Mouse (Mus musculus): ENCODE measurements around the gene Cbwd1. TPM values are rescaled to one million over a fixed set of nuclear protein-coding genes. Genes with fewer than 3 reads are reported as not detected.

Cbwd1 gene
- polyA plus RNA-seq, 1 experiment from 2014 or later = 19.6 TPM

DNA sequence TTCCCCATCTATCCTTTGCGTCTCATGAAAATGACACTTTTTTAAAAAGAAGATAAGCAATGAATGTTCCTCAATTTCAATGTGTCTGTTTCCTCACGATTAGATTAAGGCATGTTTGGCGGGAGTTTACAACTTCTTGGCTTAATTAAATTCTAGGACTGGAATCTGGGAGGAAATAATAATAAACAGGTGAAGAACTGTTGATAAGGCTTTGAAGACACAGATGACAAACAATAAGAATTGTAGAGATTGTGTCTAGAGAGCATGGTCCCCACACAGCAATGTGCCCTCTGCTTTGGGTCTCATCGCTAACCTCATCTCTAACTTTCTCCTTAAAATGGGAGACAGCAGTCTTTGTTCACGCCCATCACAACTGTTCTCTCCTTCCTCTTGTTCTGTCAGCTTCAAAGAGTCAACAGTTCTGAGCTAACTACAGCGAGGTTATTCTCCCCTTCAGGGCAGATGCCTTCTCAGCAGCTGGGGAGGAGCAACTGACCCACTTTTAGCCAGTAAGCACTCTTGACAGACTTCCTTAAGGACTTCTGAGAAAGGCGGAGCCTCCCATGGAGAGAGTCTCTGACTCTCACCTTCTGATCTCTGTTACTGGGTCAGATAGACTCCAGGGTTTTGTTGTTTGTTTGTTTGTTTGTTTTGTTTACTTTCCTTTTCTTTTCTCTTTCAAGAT lies 28.9 kb upstream of the Cbwd1 start:
- DNase-seq (ENCODE audit: low spot score) = no peak
- 59% methylated on average over 7 of the region's 7 CpGs for WGBS
- H3K4me3 ChIP-seq = no peak overlapping the region
- no peaks in the 10 kb centered on the region for H3K27me3 ChIP-seq (ENCODE audit: insufficient read depth, poor library complexity, severe bottlenecking)
- H3K36me3 ChIP-seq = no peaks in the 10 kb centered on the region
- H3K27ac ChIP-seq = no peak overlapping the region
- no peaks in the 10 kb centered on the region for H3K9me3 ChIP-seq
- 0 out of 2 replicates have a peak, but pooled peaks cover 7% of the 10 kb centered on the region for H3K4me1 ChIP-seq

DNA sequence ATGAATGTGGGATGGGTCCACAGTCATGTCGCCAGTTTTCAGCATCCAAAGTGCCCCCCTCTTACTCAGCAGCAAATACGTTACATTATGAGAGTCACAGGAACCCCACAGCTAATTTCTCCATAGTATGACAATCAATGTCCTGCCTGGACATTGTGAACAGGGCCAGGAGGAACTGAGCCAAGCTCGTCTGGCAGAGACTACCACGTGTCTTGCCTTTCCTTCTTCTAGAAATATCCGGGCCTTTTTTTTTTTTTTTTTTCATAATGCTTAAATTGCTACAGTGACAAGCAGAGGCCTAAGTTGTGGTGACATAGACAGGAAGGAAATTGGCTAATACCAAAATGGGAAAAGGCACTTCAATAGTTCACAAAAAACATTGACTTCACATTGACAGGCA lies 27.4 kb upstream of the Cbwd1 start:
- Histone ChIP-seq H3K4me1 (no peaks in the 10 kb centered on the region), H3K4me3 (no peak overlapping the region), H3K9me3 (no peaks in the 10 kb centered on the region), H3K27ac (no peak overlapping the region), H3K27me3 (ENCODE audit: insufficient read depth, poor library complexity, severe bottlenecking) (no peaks in the 10 kb centered on the region), H3K36me3 (no peaks in the 10 kb centered on the region)
- WGBS = 80% methylated on average over 5 of the region's 5 CpGs
- no peak for DNase-seq (ENCODE audit: low spot score)

DNA sequence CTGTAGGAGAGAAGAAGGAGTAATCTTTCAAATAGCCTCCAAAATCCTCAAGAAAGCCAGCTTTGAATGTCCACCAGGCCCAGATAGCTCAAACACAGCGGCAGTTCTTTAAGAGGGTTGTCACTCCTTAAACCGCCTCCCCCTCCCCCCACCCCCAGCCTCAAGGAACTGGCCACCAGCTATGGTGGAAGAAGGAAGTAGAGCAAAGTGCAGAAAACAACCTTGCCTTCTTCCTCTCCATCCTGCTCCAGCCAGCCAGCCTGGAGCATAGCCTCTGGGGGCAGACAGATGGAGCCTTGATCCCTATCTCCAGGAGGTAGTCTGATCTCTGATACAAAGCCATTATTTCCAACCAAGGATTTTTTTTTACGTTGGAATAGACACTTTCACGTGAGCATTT lies 25.9 kb upstream of the Cbwd1 start:
- H3K4me1 ChIP-seq = no peaks in the 10 kb centered on the region
- H3K9me3 ChIP-seq = no peaks in the 10 kb centered on the region
- no peaks in the 10 kb centered on the region for H3K36me3 ChIP-seq
- DNase-seq (ENCODE audit: low spot score) = no peak
- no peaks in the 10 kb centered on the region for H3K27me3 ChIP-seq (ENCODE audit: insufficient read depth, poor library complexity, severe bottlenecking)
- H3K27ac ChIP-seq = no peak overlapping the region
- H3K4me3 ChIP-seq = no peak overlapping the region
- 56% methylated on average over 4 of the region's 4 CpGs for WGBS

DNA sequence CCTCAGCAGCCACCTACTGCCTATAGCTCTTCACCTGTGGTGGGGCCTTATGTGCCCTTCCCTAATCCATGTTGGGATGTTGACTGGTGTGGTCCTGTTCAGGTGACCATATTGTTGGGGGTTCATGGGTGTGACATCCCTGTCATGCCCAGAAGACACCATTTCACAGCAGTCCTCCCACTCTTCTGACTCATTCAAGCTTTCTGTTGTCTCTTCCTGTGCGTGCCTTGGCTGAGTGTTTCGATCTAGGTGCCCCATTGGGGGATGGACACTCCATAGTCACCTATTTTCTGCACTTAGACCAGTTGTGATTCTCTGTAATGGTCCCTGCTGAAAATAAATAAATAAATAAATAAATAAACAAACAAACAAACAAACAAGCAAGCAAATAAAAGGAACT lies 23.6 kb upstream of the Cbwd1 start:
- H3K9me3 ChIP-seq = no peaks in the 10 kb centered on the region
- no peak overlapping the region for H3K4me3 ChIP-seq
- no peak for DNase-seq (ENCODE audit: low spot score)
- no peak overlapping the region for H3K27ac ChIP-seq
- no peaks in the 10 kb centered on the region for H3K27me3 ChIP-seq (ENCODE audit: insufficient read depth, poor library complexity, severe bottlenecking)
- 92% methylated on average over 2 of the region's 2 CpGs for WGBS
- H3K4me1 ChIP-seq = no peaks in the 10 kb centered on the region
- no peaks in the 10 kb centered on the region for H3K36me3 ChIP-seq

DNA sequence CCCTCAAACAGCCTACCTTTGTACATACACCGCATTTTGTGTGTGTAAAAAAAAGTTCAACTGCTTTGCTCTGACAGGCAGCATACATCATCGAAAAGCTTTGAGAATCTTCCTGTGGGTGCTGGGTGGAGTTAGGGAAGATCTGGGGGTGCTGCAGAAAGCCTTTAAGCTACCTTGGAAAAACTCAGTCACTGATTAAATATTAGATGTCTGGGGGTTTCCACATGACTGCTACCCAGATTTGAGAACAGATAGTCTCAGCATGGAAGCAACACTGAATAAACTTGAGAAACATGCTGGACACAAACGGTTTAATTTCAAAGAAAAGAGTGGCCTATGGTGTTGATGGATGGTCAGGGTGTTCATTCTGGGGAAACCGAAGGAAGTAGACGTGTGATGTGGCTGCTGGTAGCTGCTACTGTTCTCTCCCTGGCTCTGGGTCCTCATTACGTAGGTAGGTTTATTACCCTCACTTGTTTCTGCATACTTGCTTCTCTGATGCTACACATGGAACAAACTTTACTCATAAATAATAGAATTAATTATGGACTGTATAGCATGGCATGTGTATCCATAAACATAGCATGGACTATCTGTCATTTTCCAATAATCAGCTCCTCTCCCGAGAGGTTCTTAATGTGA lies 22.6 kb upstream of the Cbwd1 start:
- no peak overlapping the region for H3K27ac ChIP-seq
- H3K27me3 ChIP-seq (ENCODE audit: insufficient read depth, poor library complexity, severe bottlenecking) = no peaks in the 10 kb centered on the region
- H3K4me3 ChIP-seq = no peak overlapping the region
- no peaks in the 10 kb centered on the region for H3K9me3 ChIP-seq
- H3K36me3 ChIP-seq = no peaks in the 10 kb centered on the region
- no peaks in the 10 kb centered on the region for H3K4me1 ChIP-seq
- no peak for DNase-seq (ENCODE audit: low spot score)
- WGBS = 75% methylated on average over 7 of the region's 7 CpGs

DNA sequence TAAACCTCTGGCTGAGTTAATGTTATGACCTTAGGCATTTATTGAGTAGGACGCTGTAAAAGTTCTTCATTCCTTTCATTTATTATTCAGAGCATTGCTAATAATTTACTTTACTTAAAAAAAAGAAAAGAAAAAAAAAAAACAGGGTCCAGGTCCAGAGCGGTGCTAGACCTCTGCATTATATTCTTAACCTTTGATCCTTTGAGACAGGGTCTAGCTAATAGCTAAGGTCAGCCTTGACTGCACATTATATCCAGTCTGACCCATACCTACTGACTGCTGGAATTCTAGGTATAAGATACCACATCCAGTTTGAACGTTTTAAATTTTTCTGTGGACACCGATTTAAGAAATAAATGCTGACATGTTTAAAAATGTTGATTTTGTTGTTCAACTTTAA lies 21.6 kb upstream of the Cbwd1 start:
- no peak for DNase-seq (ENCODE audit: low spot score)
- 84% methylated on average over 4 of the region's 4 CpGs for WGBS
- Histone ChIP-seq H3K27me3 (ENCODE audit: insufficient read depth, poor library complexity, severe bottlenecking) (no peaks in the 10 kb centered on the region), H3K36me3 (no peaks in the 10 kb centered on the region), H3K4me1 (no peaks in the 10 kb centered on the region), H3K27ac (no peak overlapping the region), H3K4me3 (no peak overlapping the region), H3K9me3 (no peaks in the 10 kb centered on the region)

DNA sequence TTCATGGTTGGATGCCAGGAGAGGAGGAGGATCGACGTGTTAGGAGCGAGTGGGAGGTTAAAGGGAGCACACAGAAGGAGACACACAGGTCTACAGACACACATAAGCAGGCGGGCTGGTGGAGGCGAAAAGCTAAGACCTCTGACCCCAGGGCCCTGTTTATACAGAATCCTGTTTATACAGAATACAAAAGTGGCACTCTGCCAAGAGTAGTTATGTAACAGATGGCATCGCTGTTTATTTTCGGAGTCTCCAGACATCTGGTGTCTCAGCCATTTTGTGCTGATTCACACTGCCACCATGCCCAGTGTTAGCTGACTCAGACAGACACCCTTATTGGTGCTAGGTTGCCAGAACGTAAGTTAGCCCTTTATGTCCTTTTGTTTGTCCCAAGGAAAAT lies 19.9 kb upstream of the Cbwd1 start:
- no peak for DNase-seq (ENCODE audit: low spot score)
- Histone ChIP-seq H3K27me3 (ENCODE audit: insufficient read depth, poor library complexity, severe bottlenecking) (no peaks in the 10 kb centered on the region), H3K4me1 (no peaks in the 10 kb centered on the region), H3K9me3 (no peaks in the 10 kb centered on the region), H3K36me3 (no peaks in the 10 kb centered on the region), H3K27ac (no peak overlapping the region), H3K4me3 (no peak overlapping the region)
- 72% methylated on average over 8 of the region's 8 CpGs for WGBS

DNA sequence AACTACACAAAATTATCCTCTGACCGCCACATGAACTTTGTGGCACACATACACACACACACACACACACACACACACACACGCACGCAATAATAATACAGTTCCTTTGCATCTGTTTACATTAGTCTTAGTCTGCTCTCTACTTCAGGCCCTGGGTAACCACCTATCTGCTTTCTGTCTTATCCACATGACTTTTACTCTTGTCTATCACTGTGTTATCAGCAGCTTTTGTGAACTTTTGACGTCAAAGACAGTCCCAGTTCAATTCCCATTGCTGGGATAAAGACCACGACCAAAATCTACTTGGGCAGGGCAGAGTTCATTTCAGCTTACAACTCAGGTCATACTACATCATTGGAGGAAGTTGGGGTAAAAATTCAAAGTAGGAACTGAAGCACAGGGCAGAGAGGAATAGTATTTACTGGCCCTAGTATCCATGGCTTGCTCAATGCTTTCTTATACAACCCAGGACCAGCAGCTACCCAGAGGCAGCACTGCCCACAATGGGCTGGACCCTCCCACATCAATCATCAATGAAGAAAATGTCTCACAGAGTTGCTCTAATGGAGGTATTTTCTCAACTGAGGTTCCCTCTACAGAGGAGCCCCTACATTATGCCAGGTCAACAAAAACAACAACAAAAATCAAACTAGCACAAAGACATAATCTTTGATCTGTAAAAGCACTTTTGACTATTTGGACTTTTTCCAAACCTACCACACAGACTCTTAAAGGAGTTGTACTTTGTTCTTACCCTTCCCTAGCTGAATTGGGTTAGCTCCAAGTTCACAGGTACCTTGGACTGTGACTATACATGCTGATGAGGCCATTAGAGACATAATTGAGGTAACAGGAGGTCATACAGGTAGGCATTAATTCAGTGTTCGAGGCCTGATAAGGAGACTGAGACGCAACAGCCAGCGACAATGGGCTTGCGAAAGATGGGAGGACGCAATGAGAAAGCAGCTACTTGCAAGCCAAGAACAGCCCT lies 17.7 kb upstream of the Cbwd1 start:
- 79% methylated on average over 10 of the region's 10 CpGs for WGBS
- no peak overlapping the region for H3K27ac ChIP-seq
- H3K4me3 ChIP-seq = no peak overlapping the region
- H3K36me3 ChIP-seq = no peaks in the 10 kb centered on the region
- H3K9me3 ChIP-seq = no peaks in the 10 kb centered on the region
- H3K27me3 ChIP-seq (ENCODE audit: insufficient read depth, poor library complexity, severe bottlenecking) = no peaks in the 10 kb centered on the region
- DNase-seq (ENCODE audit: low spot score) = no peak
- H3K4me1 ChIP-seq = no peaks in the 10 kb centered on the region

DNA sequence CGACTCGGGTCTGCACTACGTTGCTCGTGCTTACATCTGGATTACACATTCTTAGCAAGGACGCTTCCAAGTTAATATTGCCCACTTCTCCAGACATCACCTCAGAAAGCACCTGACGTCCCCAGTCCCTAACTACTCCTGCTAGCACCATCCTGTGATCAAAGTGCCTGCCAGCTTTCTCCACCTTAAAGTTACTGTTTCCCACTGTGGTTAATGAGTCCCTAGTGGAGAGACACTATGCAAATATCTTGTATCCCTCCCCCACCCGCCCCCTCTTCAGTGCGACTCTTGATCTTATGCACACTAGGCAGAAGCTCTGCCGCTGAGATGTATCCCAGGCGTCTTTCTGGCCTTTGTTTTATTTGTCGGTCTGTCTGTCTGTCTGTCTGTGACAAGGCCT lies 16.6 kb upstream of the Cbwd1 start:
- Histone ChIP-seq H3K9me3 (no peaks in the 10 kb centered on the region), H3K27ac (no peak overlapping the region), H3K27me3 (ENCODE audit: insufficient read depth, poor library complexity, severe bottlenecking) (no peaks in the 10 kb centered on the region), H3K4me1 (no peaks in the 10 kb centered on the region), H3K4me3 (no peak overlapping the region), H3K36me3 (no peaks in the 10 kb centered on the region)
- no peak for DNase-seq (ENCODE audit: low spot score)
- WGBS = 71% methylated on average over 11 of the region's 11 CpGs

DNA sequence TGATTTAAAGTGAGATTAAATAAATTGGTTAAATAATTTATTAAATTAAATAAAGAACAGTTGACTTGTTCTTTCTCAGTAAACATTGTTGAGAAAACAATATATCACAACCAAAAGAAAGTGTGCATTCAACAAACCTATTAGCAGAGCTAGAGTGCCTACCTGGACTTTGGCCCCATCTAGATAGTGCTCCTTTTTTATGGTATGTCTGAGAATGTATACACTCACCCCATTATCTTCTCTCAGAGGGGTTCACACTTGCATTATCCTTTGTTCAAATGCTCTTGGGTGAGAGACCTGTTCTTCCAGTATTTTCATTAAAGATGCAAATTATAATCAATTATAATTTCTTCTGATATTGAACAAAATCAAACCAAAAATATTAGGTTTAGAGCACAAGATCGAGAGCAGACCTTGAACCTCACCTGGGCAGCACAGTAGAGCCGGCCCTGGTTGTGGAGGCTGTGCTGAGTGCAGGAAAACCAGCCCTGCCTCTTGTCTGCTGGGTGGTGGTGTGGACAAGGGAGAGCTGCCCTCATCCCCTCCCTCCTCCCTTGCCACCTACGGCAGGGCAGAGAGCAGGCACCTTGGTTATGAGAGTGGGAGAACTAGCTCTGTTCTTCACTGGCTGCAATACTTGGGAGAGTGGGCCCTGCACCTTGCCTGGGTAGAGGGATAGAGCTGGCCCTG lies 11.4 kb upstream of the Cbwd1 start:
- Histone ChIP-seq H3K4me3 (no peak overlapping the region), H3K27me3 (ENCODE audit: insufficient read depth, poor library complexity, severe bottlenecking) (no peaks in the 10 kb centered on the region), H3K4me1 (no peaks in the 10 kb centered on the region), H3K9me3 (no peaks in the 10 kb centered on the region), H3K36me3 (no peaks in the 10 kb centered on the region), H3K27ac (no peak overlapping the region)
- no peak for DNase-seq (ENCODE audit: low spot score)
- 87% methylated on average over 3 of the region's 3 CpGs for WGBS

DNA sequence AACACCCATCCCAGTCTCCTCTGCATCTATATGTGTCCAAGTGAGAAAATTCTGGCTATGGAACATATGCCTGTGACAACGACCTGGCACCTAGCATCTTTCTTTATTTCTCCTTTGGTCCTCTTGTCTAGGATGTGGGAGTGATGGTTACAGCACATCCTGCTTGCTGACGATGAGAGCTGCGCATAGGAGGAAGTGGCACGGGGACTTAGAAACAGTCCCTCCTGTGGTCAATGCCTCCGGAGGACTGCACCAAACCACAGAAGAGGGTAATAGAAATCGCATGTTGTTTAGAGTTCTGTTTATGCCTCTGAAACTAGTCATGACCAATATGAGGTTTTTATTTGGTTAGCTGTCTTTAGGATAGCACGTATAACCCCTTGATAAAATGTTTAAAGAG lies 9.9 kb upstream of the Cbwd1 start:
- no peaks in the 10 kb centered on the region for H3K27me3 ChIP-seq (ENCODE audit: insufficient read depth, poor library complexity, severe bottlenecking)
- H3K4me3 ChIP-seq = no peak overlapping the region
- DNase-seq (ENCODE audit: low spot score) = no peak
- H3K9me3 ChIP-seq = no peaks in the 10 kb centered on the region
- no peak overlapping the region for H3K27ac ChIP-seq
- 82% methylated on average over 7 of the region's 7 CpGs for whole genome bisulfite sequencing
- no peaks in the 10 kb centered on the region for H3K36me3 ChIP-seq
- no peaks in the 10 kb centered on the region for H3K4me1 ChIP-seq

DNA sequence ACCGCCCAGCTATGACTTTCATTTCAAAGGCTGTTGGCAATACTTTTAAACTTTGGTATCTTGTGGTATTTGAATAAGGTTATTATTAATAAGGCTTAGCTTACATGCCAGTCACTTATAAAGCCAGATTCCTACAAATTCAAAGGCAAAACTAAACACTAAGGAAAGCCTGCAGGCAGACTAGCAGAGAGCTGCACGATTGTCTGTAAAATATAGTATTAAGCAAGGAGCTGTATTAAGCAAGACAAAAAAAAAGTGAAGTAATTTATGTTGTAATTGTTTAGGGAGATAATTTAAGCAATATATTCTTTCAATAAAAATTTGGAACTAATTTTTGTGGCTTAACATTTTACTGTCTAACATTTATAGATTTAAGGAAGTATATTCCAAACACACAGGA lies 5.5 kb upstream of the Cbwd1 start:
- Histone ChIP-seq H3K27me3 (ENCODE audit: insufficient read depth, poor library complexity, severe bottlenecking) (no peaks in the 10 kb centered on the region), H3K4me3 (no peak overlapping the region), H3K4me1 (no peaks in the 10 kb centered on the region), H3K36me3 (no peaks in the 10 kb centered on the region), H3K9me3 (no peaks in the 10 kb centered on the region), H3K27ac (no peak overlapping the region)
- 73% methylated on average over 2 of the region's 2 CpGs for WGBS
- no peak for DNase-seq (ENCODE audit: low spot score)

DNA sequence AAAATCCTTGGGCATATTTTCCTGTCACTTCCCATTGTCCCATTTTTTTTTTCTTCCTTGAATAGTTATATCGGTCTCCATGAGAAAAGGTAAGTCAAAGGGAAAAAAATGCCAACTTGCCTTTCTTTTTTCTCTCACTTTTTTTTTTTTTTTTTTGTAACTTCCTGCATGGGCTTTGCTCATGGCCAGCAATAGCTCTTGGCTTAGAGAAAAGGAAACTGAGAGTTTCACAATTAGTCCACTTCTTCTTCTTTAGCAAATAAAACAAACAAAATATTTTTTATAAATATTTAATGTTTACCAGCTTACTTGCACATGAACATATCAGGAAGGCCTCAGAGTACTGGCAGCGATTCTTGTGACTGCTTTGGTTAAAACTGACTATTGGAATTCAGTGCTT lies 4.8 kb upstream of the Cbwd1 start:
- H3K4me1 ChIP-seq = no peaks in the 10 kb centered on the region
- H3K9me3 ChIP-seq = no peaks in the 10 kb centered on the region
- no peak overlapping the region for H3K27ac ChIP-seq
- no peak for DNase-seq (ENCODE audit: low spot score)
- H3K4me3 ChIP-seq = no peak overlapping the region
- WGBS = 70% methylated on average over 2 of the region's 2 CpGs
- H3K27me3 ChIP-seq (ENCODE audit: insufficient read depth, poor library complexity, severe bottlenecking) = no peaks in the 10 kb centered on the region
- H3K36me3 ChIP-seq = no peaks in the 10 kb centered on the region
